Mouse (Mus musculus): ENCODE results near the gene Vmn1r69.

Vmn1r69 gene

DNA sequence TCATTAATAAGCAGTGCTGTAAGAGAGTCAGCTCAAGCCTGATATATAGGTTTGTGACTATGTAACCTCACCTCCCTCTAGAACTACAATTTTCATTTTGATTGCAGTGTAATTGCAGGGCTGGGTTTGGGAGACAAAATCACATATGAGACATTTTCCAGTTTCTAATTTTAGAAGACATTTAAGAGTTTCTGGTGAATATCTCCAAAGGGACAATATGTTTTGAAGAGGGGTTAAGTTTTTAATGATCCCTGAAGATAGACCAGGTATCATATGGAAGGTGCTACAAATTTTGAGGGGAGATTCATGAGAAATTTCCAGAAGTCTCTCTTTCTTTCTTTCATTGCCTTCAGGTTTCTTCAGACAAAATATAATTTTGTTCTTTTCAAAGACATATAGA lies at the start of gene Vmn1r69:
Vmn1r69 (minus strand) TSS at position 101 of the 400 bp plus-strand sequence.
- no peak for DNase-seq (ENCODE audit: low read depth, low spot score)

DNA sequence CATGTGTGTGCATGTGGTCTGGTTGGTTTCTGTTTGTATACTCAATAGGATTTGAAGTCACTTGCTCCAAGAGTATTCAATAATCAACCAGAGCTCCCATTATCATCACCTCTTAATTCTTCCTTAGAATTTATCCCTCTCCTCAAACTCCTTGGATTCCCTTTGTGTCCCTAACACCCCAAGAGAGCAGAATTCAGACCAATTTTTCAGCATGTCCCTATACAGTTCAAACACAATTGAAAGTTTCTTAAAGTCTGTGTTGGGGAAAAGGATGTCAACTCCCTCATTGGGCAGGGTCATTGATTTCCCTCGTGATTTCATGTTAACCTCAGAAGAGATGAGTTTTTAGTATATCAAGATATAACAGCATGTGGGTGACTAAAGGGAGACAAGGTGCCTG lies 17.8 kb upstream of the Vmn1r69 start, which contains the start of gene Vmn1r70:
Vmn1r70 (plus strand) TSS at position 301 of the 400 bp plus-strand sequence.
- no peak for DNase-seq (ENCODE audit: low read depth, low spot score)

DNA sequence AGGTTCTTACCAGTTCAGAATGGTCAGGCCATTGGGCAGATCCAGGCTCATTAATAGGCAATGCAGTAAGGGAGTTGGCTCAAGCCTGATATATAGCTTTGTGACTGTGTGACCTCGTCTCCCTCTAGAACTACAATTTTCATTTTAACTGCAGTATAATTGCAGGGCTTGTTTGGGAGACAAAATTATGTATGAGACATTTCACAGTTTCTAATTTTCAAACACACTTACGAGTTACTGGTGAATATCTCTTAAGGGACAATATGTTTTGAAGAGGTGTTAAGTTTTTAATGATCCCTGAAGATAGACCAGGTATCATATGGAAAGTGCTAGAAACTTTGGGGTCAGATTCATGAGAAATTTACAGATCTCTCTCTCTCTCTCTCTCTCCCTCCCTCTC lies 55.1 kb downstream of the Vmn1r69 start, which contains the start of gene Vmn1r68:
Vmn1r68 (minus strand) TSS at position 101 of the 400 bp plus-strand sequence.
- no peak for DNase-seq (ENCODE audit: low read depth, low spot score)

All from telencephalon, adult 2 months (tissue).